Mouse (Mus musculus) B cell, adult 2 months (primary cell): ENCODE data around the gene Strap.
"Not testable (repeated sequence)": the region's sequence is repeated elsewhere in the genome, so short reads cannot be mapped to it uniquely, and the experiment has no call there.

Source experiments
- DNase-seq, 2 experiments: peaks; one replicate each; pipeline ENCODE4 v3.0.0; 2022

The Strap gene

DNA sequence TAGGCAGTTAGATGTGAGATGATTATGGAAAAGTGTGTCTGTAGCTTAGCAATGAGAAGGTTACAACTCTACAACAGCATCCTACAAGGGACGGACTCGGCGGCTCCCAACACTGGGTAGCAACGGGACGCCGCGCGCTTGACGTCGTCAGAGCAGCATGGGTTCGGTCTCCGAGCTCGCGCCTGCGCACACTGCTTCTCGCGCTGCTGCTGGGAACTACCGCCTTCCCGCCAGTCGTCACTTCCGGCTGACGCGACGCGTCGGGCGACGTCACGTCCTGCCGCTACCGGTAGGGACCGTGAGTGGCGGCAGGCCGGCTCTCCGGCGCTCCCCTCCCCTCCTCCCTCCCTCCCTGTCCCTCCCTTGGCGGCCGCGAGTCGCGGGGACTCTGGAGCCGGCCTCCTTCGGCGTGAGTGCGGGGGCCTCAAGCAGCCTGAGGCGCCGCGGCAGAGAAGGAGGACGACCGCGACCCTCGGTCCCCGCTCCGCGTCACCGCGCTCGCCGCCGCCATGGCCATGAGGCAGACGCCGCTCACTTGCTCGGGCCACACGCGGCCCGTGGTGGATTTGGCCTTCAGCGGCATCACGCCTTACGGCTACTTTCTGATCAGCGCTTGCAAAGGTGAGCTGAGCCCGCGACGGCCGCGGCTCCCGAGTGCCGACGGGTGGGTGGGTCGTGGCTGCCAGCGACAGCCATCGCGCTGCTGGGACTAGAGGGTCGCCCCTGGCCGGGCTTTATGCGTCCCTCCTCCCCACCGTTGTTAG, at the start of gene Strap:
Gene Strap (plus strand): TSS at position 233 of the 764 bp plus-strand sequence.
- peak; percentile 94 for DNase-seq

DNA sequence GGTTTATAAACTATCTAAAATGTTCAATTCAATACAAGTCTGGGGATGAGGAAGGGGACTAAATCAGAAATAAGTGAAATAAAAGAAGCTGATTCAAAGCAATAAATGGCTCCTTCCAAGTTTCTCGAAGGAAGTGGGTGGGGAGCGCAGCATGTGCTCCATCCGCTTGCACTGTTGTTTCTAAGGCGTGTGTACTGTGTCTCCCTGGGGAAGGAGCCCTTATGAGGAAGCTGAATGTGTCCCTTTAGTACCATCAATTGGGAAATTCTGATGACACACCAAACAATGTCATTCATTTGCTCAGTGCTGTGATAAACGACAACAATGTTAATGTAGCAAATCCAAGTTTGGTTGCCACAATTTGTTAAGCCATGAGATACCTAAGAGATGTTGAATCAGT, 47.2 kb upstream of the Strap start:
- no peak for DNase-seq

DNA sequence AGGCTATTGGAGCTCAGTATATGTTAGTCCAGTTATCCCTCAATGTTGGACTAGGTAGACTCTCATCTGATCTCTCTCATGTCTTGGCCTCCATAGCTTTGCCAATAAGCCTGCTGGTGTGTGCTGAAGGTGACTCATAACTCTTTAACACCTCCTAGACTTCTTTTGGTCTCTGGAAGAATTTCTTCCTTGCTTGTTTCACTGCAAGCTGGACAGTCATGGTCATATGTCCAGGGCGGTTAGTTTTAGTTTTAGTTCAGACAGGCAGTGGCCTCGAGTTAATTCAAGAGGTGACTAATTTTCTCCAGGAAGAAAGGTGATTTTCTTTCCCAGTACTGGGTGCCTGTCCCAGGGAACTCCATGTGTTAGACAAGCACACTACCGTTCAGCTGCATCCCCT, 46.8 kb upstream of the Strap start:
- no peak for DNase-seq

DNA sequence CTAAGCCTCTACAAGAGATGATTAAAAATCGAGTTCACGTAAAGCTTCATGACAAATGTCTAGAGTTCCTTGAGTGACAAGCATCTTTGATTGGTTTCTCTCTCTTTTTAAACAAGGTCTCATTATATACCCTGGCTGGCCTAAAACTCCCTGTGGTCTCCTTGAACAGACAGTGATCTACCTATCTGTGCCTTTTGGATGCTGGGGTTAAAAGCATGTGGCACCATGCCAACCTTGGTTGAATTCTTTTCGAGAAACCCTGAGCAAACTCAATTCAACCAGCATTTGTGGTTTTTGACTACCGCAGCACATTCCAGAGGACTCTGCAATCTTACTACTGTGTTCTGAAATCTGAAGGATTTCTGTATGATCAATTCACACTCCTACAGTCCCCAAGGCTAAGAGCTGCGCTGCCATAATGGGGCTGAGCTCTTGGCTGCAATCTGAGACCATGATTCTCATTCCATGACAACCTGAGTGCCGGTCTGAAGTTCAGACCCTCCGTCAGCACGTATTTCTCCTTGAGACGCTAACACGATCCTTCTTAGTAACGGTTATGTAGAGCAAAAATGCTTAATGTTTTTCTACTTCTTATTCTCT, 46.3 kb upstream of the Strap start:
- no peak for DNase-seq

DNA sequence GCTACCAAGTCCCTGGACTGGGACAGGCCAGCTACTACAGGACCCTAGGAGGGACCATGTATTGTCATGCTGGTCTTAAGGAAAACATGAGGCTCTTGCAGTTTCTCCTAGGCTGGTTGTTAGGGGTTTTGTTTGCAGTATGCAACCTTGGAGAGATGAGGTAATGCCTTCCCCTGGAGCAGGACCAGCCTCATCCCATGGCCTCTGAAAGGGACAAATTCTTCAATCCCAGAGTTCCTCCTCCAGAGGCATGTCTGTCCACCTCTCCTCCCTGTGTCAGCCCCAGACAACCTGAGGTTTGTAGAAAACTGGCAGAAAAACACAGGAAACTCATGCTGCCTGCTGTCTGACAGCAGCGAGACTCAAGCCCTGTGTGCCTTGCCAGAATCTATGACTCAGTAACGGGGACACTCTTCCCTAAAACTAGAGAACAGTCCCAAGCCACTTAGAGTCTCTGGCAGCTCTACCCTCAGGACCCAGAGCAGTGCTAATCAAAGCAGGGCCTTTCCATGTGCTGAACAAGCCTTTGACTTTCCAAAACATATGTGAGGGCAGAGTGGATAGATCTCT, 44.2 kb upstream of the Strap start:
- no peak for DNase-seq

DNA sequence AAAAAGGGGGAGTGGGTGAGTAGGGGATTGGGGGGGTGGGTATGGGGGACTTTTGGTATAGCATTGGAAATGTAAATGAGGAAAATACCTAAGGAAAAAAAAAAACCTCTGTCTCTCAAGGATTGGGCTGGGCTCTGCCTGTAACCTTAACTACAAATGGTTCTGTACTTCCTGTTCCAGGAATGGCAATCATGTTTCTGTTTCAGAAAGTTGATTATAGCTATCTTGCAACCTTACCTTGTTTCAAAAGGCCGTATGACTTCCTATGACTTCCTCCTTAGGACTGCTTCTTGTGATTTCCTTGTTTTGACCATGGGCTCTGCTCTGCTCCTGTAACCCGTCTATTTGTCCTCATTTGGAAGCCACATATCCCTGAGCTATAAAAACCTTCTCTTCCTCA, 40.6 kb upstream of the Strap start:
- DNase-seq = no peak

DNA sequence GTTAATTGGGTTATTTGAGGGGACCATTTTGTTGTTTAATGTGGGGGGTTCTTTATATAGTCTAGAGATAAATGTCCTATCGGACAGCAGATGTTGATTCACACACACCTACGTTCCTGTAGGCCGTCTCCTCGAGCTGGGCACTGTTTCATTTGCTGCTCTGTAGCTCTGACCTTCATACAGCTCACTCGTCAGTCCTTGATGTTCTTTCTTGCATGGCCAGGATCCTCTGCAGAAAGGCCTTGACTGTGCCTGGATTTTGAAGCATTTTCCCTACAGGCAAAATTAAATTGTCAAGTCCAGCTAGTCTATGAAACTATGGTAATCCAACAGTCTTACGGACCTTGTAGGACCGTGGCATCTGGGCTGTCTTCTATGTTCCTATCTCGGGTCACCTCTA, 39.8 kb upstream of the Strap start:
- no peak for DNase-seq

DNA sequence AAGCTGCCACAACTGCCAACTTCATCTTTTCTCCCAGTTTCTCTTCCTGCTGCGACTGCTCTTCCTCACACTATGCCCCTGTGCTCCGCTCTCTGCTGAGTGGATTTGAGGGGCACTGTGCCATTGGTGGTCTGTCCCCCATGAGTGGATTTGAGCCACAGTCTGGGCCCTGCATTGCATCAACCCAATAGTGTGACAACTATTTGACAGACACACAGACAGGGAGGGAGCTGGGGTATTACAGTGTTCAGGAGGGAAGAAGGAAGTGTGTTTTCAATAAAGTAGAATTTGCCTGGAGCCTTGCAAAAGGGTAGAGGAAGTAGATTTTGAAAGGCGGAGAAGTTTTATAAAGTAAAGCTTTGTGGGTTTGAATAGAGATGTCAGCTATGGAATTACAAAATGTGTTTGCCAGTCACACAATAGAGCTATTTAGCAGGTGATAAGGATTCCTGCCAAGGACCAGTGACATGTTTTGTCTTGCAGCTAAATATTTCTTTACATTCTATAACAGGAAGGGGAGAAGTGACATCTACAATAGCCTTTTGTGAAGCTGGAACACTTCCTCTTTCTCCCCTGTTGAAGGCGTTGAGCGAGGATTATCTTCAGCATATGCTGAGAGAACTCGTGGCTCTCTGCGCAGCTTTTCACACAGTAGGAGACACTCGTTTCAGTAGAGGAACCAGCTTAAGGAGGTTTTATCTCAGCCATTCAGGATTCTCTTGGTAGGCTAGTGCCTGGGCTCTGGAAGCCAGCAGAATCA, 38.3 kb upstream of the Strap start:
- DNase-seq = peak; percentile 21 to 38

DNA sequence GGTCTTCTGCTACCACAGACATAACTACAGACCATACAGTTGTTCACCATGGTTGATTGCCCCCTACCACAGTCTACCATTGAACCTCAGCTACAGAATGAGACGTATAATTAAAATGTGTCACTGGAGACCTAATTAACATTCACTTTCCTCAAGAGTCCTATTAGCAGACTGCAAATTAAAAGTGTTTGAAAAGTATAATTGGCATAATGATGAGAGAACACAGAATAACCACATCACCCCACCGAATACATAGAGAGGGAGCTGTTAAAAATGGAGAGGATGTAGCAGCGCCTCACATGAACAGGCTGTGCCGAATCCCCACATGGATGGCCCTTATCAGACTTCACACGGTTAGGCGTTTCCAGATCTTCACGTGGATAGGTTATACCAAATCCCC, 35.4 kb upstream of the Strap start:
- DNase-seq = no peak

DNA sequence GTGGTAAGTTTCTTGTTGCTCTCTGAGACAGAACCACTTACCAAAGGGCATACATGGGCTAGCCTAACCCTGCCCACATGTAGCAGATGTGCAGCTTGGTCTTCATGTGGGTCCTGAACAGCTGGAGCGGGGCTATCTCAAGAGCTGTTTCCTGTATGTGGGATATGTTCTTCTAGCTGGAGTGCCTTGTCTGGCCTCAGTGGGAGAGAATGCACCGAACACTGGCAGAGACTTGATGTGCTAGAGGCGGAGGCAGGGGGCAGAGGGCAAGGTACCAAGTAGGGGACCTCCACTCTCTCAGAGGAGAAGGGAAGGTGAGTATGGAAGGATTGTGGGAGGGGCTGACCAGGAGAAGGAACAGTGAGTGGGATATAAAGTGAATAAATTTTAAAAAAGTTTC, 32.7 kb upstream of the Strap start:
- DNase-seq = no peak

DNA sequence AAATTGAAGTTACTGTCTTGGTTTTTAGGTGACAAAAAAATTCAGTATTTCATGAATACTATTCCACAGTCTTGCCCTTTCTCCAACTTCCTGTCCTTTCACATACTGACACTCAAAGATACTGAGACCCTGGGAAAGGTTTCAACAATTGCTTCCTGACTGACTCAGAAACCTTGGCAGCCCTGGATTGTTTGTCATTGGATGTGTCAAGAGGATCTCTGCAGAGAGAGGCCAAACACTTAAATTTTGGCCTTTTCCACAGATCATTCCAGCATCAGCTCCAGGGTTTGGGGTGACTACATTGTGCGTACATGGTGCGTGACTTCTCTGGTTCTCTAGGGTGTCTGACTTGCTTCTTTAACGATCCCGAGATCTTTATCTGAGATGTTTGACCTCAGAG, 32.0 kb upstream of the Strap start:
- no peak for DNase-seq

DNA sequence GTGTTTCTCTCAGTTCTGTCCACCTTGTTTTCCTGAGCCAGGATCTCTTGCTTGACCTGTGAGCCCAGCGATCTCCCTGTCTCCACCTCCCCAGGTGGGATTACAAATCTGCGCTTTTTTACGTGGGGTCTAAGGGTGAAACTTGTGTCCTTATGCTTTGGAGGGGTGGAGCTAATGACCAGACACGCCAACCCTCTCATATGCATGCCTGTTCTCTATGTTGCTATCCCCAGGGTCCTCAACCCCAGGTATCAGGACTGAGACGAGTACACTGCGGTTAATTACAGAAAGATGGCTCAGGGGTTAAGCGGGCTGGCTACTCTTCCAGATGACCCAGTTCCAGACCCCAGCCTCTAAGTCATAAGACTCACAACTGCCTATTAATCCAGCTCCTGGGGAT, 31.4 kb upstream of the Strap start:
- no peak for DNase-seq

DNA sequence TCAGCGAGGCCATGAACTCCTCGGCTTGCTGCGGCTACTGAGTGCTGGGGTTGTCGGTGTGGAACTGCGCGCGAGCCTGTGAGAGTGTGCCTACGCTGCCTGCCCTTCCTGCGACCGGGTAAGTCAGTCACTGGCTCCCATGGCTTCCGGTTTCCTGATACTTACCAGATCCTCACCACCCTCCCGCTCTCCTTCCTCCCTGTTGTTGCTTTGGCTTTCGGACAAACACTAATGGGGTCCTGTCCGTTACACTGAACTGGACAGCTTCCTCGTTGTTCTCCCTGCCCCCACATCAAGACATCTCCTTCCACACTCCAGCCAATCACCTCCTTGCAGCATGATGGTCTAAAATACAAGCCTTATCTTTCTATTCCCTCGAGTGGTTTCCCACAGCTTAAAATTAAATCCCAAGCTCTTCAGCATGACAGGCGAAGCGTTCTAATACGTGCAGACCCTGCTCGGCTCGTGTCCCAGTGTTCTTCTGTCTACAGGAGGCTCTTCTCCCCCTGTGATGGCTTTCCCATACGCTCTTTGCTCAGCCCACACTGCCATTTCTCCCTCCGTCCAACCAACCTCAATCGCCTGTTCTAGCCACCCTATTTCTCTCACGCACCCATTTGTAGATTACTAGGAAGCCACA, 30.5 kb upstream of the Strap start:
- no peak for DNase-seq

DNA sequence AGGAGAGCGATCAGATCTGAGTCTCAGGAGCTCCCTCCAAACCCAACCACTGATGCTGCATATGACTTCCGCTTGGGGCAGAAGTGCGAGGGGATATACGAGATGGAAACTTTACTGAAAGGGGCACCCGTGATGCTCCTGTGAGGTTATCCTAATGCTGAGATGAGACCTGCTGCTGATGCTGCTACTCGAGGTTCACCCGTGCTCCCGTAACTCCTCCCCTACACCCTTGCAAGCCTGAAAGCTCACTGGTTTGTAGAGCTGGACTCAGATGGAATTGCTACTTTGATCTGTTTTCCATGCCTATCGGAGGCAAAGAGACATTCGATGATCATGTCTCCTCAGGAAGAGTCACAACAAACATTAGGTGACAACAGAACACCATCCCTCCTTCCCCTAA, 28.7 kb upstream of the Strap start:
- DNase-seq = no peak

DNA sequence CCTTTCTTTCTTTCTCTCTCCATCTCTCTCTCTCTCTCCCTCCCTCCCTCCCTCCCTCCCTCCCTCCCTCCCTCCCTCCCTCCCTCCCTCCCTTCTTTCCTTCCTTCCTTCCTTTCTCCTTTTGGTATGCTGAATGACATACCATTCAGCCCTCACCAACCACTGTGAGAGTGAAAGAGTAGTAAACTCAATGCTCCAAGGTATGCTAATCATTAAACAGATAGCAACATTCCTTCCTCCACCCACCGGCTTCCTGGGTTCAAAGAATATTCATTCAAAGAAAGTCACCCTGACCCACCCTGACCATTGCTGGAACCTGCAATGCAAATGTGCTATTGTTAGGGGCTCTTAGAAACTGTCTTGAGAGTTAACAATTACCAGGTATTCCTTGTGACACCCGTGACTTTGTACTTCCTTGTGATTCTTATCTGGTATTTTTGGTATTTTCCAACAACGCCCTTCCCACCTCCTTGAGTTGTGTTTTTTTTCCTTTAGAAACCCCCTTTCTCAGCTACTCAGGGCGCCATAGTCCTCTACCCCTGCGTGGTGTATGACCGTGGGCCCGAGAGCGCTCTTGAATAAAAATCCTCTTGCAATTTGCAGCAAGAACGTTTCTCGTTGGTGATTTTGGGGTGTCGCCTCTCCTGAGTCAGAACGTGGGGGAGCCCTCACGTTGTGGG, 26.0 kb upstream of the Strap start:
- not testable (repeated sequence) for DNase-seq

DNA sequence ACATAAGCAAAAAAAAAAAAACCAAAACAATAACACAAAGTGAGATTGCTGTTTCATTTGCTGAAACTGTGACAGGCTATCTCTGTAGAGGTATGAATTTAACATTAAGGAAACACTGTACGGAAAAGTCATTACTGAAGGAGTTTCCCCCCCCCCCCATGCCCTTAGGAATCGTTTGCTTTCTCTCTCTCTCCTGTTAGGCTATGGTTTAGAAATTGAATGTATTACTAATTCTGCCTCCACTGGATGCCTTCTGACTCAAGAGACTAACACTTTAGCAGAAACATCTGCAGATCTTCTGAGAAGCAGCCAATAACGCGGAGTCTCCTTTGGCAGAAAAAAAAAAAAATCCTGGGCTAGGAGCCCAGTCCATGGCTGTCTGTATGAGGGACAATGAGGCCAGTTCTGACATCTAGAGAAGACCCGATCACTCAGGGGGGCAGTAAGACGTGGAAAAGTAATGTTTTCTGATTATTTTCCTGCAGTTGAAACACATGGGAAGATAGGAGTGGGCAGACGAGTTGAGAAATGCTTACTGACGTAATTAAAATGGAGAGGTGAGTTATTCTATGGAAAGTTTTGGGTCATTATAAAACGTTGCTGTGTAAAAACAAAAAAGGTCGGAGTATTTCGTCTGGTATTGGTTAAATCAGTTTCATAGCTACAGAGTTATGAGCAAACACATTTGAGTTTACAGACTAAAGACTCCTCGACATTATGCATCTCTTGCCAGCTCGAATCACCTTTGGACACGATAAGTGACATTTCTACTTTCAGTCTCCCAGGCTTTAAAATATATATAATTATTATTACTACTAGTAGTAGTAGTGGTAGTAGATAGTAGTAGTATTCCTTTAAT, 24.5 kb upstream of the Strap start:
- no peak for DNase-seq

DNA sequence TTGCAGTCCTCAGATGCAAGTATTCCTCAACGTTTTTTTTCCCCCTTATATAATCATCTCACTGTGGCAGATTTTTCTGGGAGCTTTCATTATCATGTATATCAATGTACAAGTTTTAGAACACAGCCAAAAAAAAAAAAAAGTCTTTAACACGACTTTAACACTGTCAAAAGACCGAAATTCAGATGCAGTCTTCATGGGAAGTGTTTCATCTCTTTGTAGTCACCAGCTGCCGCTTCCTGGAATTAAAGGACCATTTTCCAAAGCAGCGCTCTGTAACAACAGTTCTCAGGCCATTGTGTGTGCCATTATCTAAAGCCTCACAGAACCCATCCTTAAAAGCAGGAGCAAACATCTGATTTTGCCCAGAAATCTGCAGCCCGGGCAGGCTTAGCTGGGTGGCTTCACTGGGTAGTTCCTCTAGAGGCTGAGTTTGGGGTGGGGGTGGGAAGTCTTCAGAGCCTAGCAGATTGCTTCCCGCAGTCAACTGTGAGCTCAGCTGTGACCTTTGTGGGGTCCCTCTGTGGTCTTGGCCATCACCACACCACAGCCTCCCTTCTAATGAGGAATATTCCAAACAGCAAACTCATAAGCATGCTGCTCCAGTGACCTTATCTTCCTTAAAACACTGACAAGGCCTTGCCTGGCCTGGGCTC, 22.1 kb upstream of the Strap start:
- no peak for DNase-seq

DNA sequence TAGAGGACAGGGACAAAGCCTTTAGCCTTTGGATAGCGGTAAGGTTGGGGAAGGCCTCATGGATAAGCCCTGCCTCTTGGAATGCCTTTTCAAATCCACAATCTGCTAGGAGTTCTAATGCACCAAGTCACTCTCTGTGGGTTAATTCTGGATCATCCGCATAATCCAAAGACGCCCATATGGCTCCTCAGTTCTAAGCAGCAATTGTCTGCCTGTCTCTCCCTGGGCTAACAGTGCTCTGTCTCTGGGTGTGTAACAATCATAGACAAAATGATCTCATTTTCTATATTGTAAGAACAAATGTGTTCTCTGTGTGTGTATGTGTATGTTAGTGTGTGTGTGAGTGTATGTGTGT, 21.6 kb upstream of the Strap start:
- no peak for DNase-seq

DNA sequence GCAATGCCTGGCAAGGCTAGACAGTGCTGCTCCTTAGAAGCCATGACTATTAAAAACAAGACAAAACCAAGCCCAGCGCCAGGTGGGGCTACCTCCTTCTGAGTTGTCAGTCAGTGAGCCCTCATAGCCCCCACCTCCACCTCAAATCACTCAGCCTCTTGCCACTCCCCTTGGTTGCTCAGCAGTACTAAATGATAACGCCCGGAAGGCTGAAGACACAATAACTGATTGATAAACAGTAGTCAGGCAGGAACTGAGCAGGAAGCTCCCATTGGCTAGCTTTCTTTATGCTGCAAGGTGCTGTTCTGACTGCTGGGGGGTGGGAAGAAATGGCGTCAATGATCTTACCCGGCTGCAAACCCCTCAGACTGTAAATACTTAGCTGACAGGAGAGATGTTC, 18.1 kb upstream of the Strap start:
- DNase-seq = no peak

DNA sequence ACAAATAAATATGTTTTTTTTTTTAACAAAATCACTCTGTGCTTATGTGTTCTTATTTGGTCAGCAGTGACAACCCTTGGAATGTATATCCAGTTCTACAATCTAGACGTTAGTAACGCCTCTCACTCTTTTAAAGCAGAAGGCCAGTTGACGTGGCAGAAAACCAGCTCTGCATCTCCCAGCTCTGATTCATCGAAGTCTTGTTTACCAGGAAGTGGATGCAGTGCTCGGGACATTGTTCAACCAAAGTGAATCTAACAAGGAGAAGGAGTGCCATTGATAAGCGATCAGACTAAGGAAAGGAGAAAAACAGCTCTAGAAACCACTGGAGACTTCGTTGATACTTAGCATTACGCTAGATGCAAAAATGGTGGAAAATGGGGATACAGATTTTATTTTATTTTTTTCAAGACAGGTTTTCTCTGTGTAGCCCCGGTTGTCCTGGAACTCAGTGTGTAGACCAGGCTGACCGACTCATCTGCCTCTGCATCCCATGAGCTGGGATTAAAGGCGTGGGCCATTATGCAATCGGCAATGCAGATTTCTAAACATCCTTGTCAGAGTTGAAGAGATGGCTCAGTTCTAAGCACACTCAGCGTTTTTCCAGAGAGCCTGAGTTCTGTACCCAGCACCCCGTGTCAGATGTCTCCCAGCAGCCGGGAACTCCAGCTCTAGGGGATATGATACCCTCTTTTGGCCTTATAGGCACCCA, 12.5 kb upstream of the Strap start:
- no peak for DNase-seq

DNA sequence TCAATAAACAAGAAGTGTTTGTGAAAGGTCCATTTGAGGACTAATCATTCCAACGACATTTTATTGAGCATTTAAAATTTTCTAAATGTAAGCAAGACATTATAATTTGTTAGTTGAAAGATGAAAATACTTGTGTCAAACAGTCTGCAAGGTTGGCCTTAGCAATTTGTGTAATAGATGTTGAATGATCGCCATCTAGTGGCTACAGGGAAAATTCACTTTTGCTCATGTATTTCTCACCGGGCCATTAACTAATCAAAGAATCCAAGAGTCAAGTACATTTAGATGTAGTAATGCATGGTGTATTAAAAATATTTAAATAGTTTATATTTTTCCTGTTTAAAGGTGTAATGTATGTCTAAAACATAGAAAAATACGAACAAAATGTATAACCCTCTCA, 11.0 kb upstream of the Strap start:
- peak; percentile 47 to 54 for DNase-seq
